Mouse (Mus musculus) adrenal gland (tissue): ENCODE results near the gene Gpatch1.

Experiments used
- intact Hi-C: fragments of 180-260 bp; cut with DNase I; formaldehyde crosslinking; loops from one replicate; pipeline ENCODE4 v1.15.1; 2025
- long read RNA-seq, 2 experiments: library from polyadenylated mRNA; unstranded; transcript quantifications; one replicate each; pipeline ENCODE4 v2.0.0; 2020; ENCODE audit warnings: borderline replicate concordance in 1 of 2; ENCODE audit not compliant: insufficient replicate concordance in 1 of 2

The Gpatch1 gene
- long read RNA-seq, experiment 1, transcript Gpatch1-201 (20 exons, 3,065 nt) = major isoform, 8 of 36 reads
- long read RNA-seq, experiment 1, partial matches to known transcripts = 24 of 36 reads
- long read RNA-seq, experiment 1, other reads (novel, unspliced or antisense) = 2 of 36 reads
- long read RNA-seq, experiment 2, partial matches to known transcripts = 31 of 37 reads
- long read RNA-seq, experiment 2, other reads (novel, unspliced or antisense) = 3 of 37 reads

- intact Hi-C loops = loop anchor here (5.0 kb wide), 1 partner anchor 74 kb away; no protein-coding TSS in a partner anchor
Measured at GRCm38 (mm10) chr7:35317729-35318609, at the start of gene Gpatch1. TSS of gene Gpatch1 (minus strand) at chr7:35318440.

GRCm38 (mm10) chr7:35365161-35365910, 47.1 kb upstream of the Gpatch1 start:
- intact Hi-C loops = no loop called here

GRCm38 (mm10) chr7:35362868-35363267, 44.6 kb upstream of the Gpatch1 start:
- intact Hi-C loops = no loop called here

DNA sequence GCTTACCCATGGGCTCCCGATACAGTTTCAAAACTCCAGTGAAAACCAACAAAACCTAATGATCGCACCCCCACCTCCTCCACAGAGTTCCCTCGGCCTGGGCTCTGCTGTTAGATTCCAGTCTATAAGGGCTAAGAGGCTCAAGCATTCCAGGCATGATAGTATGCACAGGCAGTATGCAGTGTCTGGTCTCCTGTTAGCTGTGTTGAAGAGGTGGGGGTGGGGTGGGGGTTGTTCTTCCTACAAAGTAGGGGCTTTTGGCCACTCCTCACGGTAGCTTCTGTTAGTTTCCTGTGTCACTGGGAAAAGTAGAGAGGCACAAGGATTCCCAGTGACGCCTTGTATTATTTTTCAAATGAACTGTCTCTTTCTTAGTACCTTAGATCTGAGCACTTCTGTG, 44.0 kb upstream of the Gpatch1 start:
- intact Hi-C loops = no loop called here

GRCm38 (mm10) chr7:35357621-35358020, 39.4 kb upstream of the Gpatch1 start:
- intact Hi-C loops = no loop called here

- intact Hi-C loops = no loop called here
Measured at GRCm38 (mm10) chr7:35355303-35355872, 37.1 kb upstream of the Gpatch1 start.

DNA sequence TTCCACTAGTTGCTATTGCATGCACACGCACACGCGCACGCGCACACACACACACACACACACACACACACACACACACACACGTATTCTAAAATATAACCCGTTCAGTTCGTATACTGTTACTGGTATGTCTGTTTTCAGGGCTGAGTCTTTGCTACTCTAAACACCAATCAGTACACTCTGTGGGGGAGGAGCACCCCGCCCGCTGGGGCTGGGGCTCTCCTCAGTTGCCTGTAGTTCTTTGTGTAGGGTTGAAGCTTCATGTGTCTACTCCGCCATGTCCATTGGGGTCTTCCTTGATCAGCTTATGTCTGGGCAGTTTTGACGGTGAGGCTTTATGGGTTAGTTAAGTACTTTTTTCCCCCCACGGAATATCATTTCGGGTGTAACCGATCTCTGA, 35.1 kb upstream of the Gpatch1 start:
- intact Hi-C loops = no loop called here

- intact Hi-C loops = no loop called here
Measured at GRCm38 (mm10) chr7:35351155-35351554, 32.9 kb upstream of the Gpatch1 start.

GRCm38 (mm10) chr7:35349886-35350684, 31.8 kb upstream of the Gpatch1 start:
- intact Hi-C loops = no loop called here

GRCm38 (mm10) chr7:35349022-35349421, 30.8 kb upstream of the Gpatch1 start:
- intact Hi-C loops = no loop called here

GRCm38 (mm10) chr7:35347918-35348700, 29.9 kb upstream of the Gpatch1 start:
- intact Hi-C loops = no loop called here

GRCm38 (mm10) chr7:35344785-35345330, 26.6 kb upstream of the Gpatch1 start:
- intact Hi-C loops = no loop called here

- intact Hi-C loops = no loop called here
Measured at GRCm38 (mm10) chr7:35342498-35342897, 24.3 kb upstream of the Gpatch1 start.

DNA sequence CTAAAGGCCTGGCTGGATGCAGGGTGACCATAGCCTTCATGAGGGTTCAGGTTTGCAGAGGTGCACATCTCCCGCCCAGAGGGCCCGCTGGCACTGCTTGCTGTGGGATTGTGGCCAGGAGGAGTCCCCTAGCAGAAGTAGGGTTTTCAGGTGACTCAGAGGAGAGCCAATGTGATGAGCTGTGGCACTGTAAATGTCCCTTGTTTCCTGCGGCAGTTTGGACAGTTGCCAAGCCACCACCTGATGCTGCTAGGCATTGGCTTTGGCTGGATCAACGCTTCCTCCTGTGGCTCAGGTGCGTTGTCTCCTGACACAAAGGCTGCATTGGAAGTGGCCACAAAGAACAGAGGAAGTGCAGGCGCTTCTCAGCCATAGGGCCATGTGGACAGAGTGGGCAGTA, 23.0 kb upstream of the Gpatch1 start:
- intact Hi-C loops = no loop called here

DNA sequence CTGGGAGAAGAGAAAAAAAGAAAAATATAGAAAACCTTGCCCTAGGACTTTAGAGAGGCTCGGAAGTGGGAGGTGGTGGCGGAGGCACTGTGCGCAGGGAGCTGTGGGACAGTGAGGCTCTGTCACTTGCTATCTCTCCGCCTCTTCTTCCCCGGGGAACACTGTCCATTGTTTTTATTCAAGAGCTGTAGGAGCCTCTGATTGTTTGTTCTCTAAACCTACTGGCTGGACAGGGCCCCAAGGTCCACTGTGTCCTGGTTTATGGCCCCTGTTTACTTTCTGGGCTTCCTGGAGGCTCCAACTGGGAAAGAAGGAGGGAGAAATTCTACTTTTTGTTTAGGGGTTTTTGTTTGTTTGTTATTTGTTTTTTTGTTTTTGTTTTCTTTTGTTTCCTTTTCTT, 22.0 kb upstream of the Gpatch1 start:
- intact Hi-C loops = no loop called here

DNA sequence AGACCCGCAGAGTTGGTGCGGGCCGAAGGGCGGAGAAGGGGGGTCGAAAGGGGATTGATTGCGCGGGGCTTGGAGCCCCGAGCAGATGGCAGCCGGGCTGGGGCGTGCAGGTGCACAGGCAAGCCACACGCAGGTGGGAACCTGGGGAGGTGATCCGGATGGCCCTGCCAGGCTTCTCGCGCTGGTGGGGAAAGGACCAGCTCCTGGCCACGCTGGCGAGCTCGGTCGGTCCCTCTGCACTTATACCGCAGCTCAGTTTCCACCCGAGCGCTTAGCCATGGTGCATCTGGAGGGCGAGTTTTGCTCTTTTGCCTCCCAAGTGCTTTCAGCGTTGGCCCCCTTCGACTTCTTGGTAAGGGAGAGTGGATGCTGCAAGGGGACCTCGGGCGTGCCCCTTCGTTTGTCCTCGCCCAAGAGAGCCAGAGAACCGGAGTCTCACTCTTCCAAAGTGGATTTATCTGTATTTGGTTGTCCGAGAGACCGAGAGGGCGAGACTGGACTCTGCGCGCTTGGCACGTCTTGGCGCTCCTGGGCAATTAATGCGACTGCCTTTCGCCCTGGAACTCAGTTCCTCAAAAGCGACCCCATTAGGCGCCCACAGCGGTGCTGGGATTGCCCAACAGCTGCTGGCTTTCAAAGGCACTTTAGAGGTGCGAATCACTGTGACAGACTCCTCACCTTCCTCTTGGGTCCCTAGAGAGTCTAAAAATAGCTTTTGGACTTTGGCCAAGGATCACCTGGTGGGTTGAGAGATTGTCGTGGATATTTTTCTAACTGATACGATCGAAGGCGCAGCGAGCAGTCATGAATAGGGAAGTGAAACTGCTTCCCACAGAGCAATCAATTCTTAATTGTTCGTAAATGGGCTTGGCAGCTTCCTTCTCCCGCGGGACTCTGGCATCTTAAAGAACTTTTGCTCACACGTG, 16.6 kb upstream of the Gpatch1 start:
- intact Hi-C loops = loop anchor here (5.0 kb wide), 1 partner anchor 53 kb away; no protein-coding TSS in a partner anchor

DNA sequence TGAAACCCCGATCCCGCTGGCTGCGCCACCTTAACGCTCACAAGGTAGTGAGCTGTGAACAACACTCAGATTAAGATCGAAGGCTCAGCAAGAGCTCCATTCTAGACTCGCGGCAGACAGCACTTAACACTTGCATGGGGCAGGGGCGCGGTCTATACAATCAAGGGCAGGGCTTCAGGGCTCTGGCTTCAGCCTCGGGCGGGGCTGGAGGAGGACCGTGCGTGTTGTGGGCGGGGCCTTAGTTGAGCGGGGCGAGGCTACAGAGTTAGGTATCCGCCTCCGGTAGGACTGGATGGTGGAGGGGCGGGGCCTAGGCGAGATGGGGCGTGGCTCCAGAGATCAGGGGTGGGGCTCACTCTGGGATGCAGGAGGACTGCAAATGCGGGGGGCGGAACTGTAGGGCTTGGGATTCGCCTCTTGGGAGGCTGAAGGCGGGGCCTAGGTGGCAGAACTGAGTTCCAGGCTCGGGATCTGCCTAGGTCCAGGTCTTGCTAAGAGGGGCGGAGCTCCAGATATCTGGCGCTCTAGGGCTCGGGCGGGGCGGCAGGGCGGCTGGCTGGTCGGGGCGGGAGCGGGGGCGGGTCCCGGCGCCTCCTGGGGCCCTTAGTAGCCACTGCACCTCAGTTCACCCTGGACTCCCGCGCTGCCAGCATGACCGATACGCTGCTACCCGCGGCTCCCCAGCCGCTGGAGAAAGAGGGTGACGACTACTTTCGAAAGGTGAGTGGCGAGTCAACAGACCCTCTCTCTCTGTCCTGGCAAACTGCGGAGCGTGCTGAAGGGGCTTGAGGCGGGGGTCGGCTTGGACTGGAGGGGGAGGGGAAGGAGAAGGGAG, 15.7 kb upstream of the Gpatch1 start, which contains the start of gene Rhpn2:
Gene Rhpn2, plus strand, starts transcription at position 479 of the 835 bp plus-strand sequence.
- intact Hi-C loops = no loop called here
